Mouse (Mus musculus): Measurements from ENCODE around the gene Tbc1d2. TPM values are rescaled to one million over a fixed set of nuclear protein-coding genes. Genes with fewer than 3 reads are reported as not detected.

Gene Tbc1d2
- polyA plus RNA-seq, 1 experiment from 2014 or later = 1.5 TPM

GRCm38 (mm10) chr4:46598111-46598510 is 51.9 kb downstream of the Tbc1d2 start:
- WGBS = 66% methylated on average over 10 of the region's 10 CpGs
- H3K27me3 ChIP-seq = peaks cover 52% of the 10 kb centered on the region
- H3K4me3 ChIP-seq = no peak overlapping the region
- no peak overlapping the region for H3K4me2 ChIP-seq (replicated peaks)
- H3K9me3 ChIP-seq (replicated peaks) = no peaks in the 10 kb centered on the region
- H3K27ac ChIP-seq = no peak overlapping the region
- no peak for ATAC-seq (ENCODE audit: low FRiP score)
- no peak overlapping the region for H3K9ac ChIP-seq
- no peaks in the 10 kb centered on the region for H3K36me3 ChIP-seq
- H3K4me1 ChIP-seq = peaks cover 6% of the 10 kb centered on the region

- H3K36me3 ChIP-seq = no peaks in the 10 kb centered on the region
- peaks cover 45% of the 10 kb centered on the region for H3K27me3 ChIP-seq
- WGBS = 74% methylated on average over 11 of the region's 11 CpGs
- no peak overlapping the region for H3K9ac ChIP-seq
- H3K4me2 ChIP-seq (replicated peaks) = no peak overlapping the region
- H3K27ac ChIP-seq = no peak overlapping the region
- no peak overlapping the region for H3K4me3 ChIP-seq
- ATAC-seq (ENCODE audit: low FRiP score) = no peak
- peaks cover 6% of the 10 kb centered on the region for H3K4me1 ChIP-seq
- H3K9me3 ChIP-seq (replicated peaks) = no peaks in the 10 kb centered on the region
Observed at GRCm38 (mm10) chr4:46597286-46597961, 52.6 kb downstream of the Tbc1d2 start.

DNA sequence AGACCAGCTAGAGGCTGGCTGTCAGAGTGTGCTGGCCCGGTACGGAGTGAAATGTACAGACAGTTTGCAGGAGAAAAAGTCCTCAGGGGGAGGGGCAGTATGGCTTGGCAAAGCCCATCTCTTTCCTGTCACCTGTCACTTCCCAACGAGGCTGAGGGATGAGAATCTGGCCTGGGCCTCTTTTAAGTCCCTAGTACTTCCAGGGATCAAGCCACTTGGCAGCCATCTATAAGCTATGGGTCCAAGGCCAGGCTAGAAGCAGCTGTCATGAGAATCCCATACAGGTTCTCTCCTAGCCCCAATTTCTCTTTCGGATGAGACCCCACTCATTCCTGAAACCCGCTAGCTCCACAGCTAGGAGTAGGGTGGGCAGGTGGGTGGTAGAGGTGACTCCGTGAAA is 53.6 kb downstream of the Tbc1d2 start:
- no peak for ATAC-seq (ENCODE audit: low FRiP score)
- Histone ChIP-seq H3K27ac (no peak overlapping the region), H3K27me3 (peaks cover 43% of the 10 kb centered on the region), H3K9me3 (replicated peaks) (no peaks in the 10 kb centered on the region), H3K9ac (no peak overlapping the region), H3K36me3 (no peaks in the 10 kb centered on the region), H3K4me3 (no peak overlapping the region), H3K4me1 (peaks cover 5% of the 10 kb centered on the region), H3K4me2 (replicated peaks) (no peak overlapping the region)
- 78% methylated on average over 6 of the region's 6 CpGs for WGBS

DNA sequence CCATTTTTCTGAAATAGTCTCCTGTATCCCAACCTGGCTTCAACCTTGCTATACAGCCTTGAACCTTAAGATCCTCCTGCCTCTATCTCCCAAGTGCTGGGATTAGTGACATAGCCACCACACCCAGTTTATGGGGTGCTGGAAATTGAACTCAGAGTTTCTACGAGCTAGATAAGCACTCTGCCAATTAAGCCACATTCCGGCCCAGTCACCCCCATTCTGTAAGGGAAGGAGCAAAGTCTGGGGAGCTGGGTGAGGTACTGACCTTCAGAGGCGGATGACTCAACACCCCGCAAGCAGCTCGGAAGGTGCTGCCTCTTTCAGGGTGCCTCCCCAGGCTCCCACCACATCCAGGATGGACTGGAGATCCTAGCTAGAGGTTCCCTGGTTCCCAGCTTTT is 55.9 kb downstream of the Tbc1d2 start:
- Histone ChIP-seq H3K9me3 (replicated peaks) (no peaks in the 10 kb centered on the region), H3K36me3 (no peaks in the 10 kb centered on the region), H3K27ac (no peak overlapping the region), H3K4me2 (replicated peaks) (no peak overlapping the region), H3K4me1 (no peaks in the 10 kb centered on the region), H3K9ac (no peak overlapping the region), H3K27me3 (peaks cover 23% of the 10 kb centered on the region), H3K4me3 (no peak overlapping the region)
- WGBS = 90% methylated on average over 5 of the region's 5 CpGs
- ATAC-seq (ENCODE audit: low FRiP score) = no peak

DNA sequence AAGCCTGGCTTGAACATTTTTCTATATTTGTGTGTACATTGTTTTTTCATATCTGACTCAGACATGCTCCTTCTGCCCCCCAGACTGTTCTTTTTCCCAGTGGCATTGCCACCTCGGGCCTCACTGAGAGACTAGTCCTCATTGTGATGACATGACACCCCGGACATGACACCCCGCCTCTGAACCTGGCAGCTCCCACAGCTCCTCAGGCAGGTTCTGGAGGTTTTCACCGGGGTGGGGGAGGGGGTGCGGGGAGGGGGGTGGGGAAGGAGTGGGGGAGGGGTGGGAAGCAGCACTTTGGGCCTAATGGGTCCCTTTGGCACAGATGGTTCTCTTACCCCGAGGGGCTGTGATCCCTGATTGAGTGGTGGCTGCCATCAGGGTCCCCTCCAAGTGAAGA is 56.5 kb downstream of the Tbc1d2 start:
- Histone ChIP-seq H3K36me3 (no peaks in the 10 kb centered on the region), H3K27me3 (peaks cover 18% of the 10 kb centered on the region), H3K4me2 (replicated peaks) (no peak overlapping the region), H3K4me3 (no peak overlapping the region), H3K9ac (no peak overlapping the region), H3K4me1 (no peaks in the 10 kb centered on the region), H3K9me3 (replicated peaks) (no peaks in the 10 kb centered on the region), H3K27ac (no peak overlapping the region)
- 50% methylated on average over 6 of the region's 6 CpGs for WGBS
- peak; percentile 51; the same call in 1 of the 2 replicates for ATAC-seq (ENCODE audit: low FRiP score)

- H3K9ac ChIP-seq = no peak overlapping the region
- no peaks in the 10 kb centered on the region for H3K9me3 ChIP-seq (replicated peaks)
- no peak overlapping the region for H3K27ac ChIP-seq
- H3K4me1 ChIP-seq = no peaks in the 10 kb centered on the region
- H3K4me3 ChIP-seq = no peak overlapping the region
- H3K36me3 ChIP-seq = no peaks in the 10 kb centered on the region
- H3K27me3 ChIP-seq = 0 out of 2 replicates have a peak, but pooled peaks cover 6% of the 10 kb centered on the region
- H3K4me2 ChIP-seq (replicated peaks) = no peak overlapping the region
- no peak for ATAC-seq (ENCODE audit: low FRiP score)
- WGBS = 91% methylated on average over 9 of the region's 9 CpGs
Observed at GRCm38 (mm10) chr4:46591833-46592520, 58.0 kb downstream of the Tbc1d2 start.

DNA sequence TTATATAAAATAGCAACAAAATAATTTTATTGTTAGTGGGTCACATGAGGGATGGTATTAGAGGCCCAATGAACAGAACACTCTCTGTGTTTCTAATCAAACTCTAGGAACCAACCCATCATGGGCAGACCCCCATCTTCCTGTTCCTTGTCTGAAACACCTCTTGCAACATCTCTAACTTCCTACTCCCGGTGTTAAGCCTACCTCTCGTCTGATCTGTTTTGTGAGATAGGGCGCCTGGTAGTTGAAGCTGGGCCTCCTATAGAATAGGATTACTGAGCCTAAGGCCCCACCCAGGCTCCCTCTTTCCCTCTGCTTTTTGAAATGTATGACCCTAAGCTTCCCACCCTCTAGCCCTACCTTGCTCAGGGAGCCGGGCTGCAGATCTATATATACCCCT is 59.2 kb downstream of the Tbc1d2 start:
- no peak overlapping the region for H3K9ac ChIP-seq
- no peaks in the 10 kb centered on the region for H3K27me3 ChIP-seq
- H3K4me1 ChIP-seq = 0 out of 2 replicates have a peak, but pooled peaks cover 3% of the 10 kb centered on the region
- H3K4me2 ChIP-seq (replicated peaks) = no peak overlapping the region
- ATAC-seq (ENCODE audit: low FRiP score) = no peak
- H3K27ac ChIP-seq = no peak overlapping the region
- H3K4me3 ChIP-seq = no peak overlapping the region
- 78% methylated on average over 4 of the region's 4 CpGs for WGBS
- no peaks in the 10 kb centered on the region for H3K9me3 ChIP-seq (replicated peaks)
- no peaks in the 10 kb centered on the region for H3K36me3 ChIP-seq

DNA sequence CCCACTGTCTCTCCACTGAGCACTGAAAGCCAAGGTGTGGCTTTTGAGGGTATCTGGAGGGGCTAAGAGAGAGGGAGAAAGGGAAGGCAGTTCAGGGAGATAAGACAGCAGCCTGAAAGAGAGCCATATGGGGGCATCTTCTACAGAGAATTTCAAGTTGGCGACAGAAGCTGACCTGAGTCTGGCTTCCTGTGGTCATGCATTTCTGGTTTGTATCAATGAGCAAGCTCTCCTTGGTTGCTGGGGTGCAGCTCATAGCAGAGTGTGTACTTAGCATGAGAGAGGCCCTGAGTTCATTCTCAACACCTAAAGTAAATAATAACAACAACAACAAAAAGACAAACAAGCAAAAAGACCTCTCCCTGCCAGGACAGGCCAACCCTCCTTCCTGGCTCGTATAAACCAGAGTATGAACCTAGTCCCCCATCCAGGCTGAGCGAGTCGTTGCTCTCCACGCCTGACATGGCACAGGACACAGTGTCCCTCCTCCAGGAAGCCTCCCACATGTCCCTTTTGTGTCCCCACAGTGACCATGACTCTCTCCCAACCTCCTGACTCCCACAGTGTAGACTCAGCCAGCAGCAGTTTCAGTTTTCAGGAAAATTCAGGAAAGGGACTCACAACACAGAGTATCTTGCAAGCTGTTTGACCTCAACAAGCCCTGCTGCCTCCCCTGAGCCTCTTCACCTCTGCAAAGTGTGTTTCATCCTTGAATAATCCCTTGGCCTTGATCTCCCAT is 59.9 kb downstream of the Tbc1d2 start:
- 70% methylated on average over 5 of the region's 5 CpGs for WGBS
- Histone ChIP-seq H3K9me3 (replicated peaks) (no peaks in the 10 kb centered on the region), H3K27ac (no peak overlapping the region), H3K4me3 (no peak overlapping the region), H3K9ac (no peak overlapping the region), H3K4me1 (0 out of 2 replicates have a peak, but pooled peaks cover 6% of the 10 kb centered on the region), H3K4me2 (replicated peaks) (no peak overlapping the region), H3K36me3 (no peaks in the 10 kb centered on the region), H3K27me3 (no peaks in the 10 kb centered on the region)
- ATAC-seq (ENCODE audit: low FRiP score) = no peak

GRCm38 (mm10) chr4:46589151-46589550 is 60.9 kb downstream of the Tbc1d2 start:
- no peak for ATAC-seq (ENCODE audit: low FRiP score)
- Histone ChIP-seq H3K4me2 (replicated peaks) (no peak overlapping the region), H3K4me1 (0 out of 2 replicates have a peak, but pooled peaks cover 6% of the 10 kb centered on the region), H3K9me3 (replicated peaks) (no peaks in the 10 kb centered on the region), H3K27me3 (no peaks in the 10 kb centered on the region), H3K9ac (no peak overlapping the region), H3K36me3 (no peaks in the 10 kb centered on the region), H3K4me3 (no peak overlapping the region), H3K27ac (no peak overlapping the region)
- 82% methylated on average over 8 of the region's 8 CpGs for WGBS

- ATAC-seq (ENCODE audit: low FRiP score) = no peak
- H3K9ac ChIP-seq = no peak overlapping the region
- no peak overlapping the region for H3K4me3 ChIP-seq
- peaks cover 3% of the 10 kb centered on the region; the same call in 1 of the 2 replicates for H3K9me3 ChIP-seq (replicated peaks)
- H3K27ac ChIP-seq = no peak overlapping the region
- WGBS = 66% methylated on average over 4 of the region's 4 CpGs
- no peaks in the 10 kb centered on the region for H3K36me3 ChIP-seq
- no peak overlapping the region for H3K4me2 ChIP-seq (replicated peaks)
- H3K27me3 ChIP-seq = no peaks in the 10 kb centered on the region
- 0 out of 2 replicates have a peak, but pooled peaks cover 6% of the 10 kb centered on the region for H3K4me1 ChIP-seq
Observed at GRCm38 (mm10) chr4:46586473-46586872, 63.5 kb downstream of the Tbc1d2 start.

GRCm38 (mm10) chr4:46585811-46586190 is 64.2 kb downstream of the Tbc1d2 start:
- ATAC-seq (ENCODE audit: low FRiP score) = no peak

DNA sequence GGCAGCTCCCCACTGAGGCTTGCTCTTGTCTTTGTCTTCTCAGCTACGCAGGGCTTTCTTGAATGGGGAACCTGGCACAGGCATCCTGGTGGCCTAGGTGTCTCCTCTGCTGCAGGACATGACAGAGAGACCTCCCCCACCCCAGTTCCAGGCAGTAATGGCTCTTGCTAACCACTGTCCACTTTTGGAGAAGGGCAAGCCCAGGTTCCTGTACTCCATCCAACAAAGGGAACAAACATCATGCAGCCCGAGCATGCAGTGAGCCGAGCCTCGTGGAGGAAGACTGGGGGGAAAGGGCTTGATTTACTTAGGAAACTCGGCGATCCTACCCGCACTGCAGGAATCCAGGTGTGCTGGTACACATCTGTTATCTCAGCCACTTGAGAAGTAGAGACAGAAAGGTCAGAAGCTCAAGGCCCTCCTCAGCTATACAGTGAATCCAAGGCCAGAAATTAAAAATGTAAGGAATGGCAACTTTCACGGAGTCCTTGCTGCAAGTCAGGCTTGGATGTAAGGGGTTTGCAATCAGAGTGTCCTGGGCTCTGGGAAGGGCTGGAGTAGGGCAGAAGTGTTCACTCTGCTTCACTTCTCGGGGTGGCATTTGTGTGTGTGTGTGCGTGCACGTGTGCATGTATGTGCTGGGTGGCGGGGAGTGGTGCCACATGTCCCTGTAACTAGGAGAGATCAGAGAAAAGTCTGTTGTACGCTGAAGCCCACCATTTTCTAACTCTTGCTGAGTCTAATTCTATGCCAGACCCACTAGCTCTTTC is 64.8 kb downstream of the Tbc1d2 start:
- Histone ChIP-seq H3K9ac (no peak overlapping the region), H3K4me3 (no peak overlapping the region), H3K9me3 (replicated peaks) (peaks cover 4% of the 10 kb centered on the region; the same call in 1 of the 2 replicates), H3K4me2 (replicated peaks) (no peak overlapping the region), H3K27ac (no peak overlapping the region), H3K4me1 (0 out of 2 replicates have a peak, but pooled peaks cover 6% of the 10 kb centered on the region), H3K27me3 (no peaks in the 10 kb centered on the region), H3K36me3 (no peaks in the 10 kb centered on the region)
- ATAC-seq (ENCODE audit: low FRiP score) = no peak
- 75% methylated on average over 13 of the region's 13 CpGs for WGBS

More at GRCm38 (mm10) chr4:46585811-46586190, 64.2 kb downstream of the Tbc1d2 start:
- Histone ChIP-seq H3K27me3 (no peaks in the 10 kb centered on the region), H3K4me2 (replicated peaks) (no peak overlapping the region), H3K27ac (no peak overlapping the region), H3K36me3 (no peaks in the 10 kb centered on the region), H3K4me3 (no peak overlapping the region), H3K9me3 (replicated peaks) (peaks cover 4% of the 10 kb centered on the region; the same call in 1 of the 2 replicates), H3K4me1 (0 out of 2 replicates have a peak, but pooled peaks cover 6% of the 10 kb centered on the region), H3K9ac (no peak overlapping the region)
- WGBS = 70% methylated on average over 8 of the region's 8 CpGs

Measured in hindbrain, embryonic 12.5 days (tissue).